Mouse (Mus musculus): ENCODE measurements around the gene Pxylp1.

Pxylp1 gene

DNA sequence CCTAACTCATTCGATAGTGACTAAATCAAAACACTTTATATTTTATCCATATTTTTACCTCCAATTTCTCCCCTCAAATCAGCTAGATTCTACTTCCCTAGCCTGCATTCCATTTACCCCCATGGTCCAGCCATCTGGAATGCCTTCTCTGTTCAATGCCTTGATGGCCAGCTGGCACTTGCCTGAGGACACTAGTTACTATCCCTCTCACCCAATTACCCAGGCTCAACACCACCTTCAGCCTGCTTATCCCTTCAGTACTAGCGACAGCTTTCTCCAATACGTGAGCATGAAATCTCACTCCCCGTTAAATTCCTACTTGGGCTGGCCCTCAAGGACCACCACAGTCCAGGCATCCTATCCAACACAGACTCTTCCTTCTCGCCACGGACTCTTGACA, 2.2 kb downstream of the Pxylp1 start:
- DNase-seq = peak; percentile 66 to 79

DNA sequence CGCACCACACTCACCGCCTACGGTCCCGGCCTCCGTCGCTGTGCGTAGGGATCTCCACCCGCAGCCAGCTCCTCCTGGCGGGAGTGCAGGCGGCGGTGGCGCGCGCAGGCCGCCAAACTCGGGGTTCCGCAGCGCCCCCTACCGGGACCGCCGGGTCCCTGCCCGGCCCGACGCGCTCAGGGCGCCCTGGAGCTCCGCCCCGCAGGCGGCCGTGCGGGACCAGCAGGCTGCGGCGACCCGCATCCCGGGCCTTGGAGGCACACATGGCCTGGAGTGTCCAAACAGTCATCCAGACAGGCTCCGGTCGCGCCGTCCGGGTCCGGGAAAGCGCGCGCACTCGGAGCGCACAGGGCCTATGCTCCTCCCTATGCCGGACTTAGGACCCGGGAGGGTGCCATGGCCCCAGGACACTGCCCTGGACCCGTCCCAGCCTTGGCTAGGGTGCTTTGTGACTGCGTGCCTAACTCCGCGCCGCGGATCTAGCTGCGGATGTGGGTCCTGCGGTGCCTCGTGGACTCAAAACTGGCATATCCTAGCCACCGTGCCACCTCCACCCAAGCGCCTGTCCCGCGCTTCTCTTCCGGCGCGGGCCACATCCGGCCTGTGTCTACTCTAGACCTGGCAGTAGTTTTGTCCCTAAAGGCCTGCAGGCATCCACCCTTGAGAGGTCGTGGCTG, 3.0 kb downstream of the Pxylp1 start:
- DNase-seq = peak; percentile 83 to 94

DNA sequence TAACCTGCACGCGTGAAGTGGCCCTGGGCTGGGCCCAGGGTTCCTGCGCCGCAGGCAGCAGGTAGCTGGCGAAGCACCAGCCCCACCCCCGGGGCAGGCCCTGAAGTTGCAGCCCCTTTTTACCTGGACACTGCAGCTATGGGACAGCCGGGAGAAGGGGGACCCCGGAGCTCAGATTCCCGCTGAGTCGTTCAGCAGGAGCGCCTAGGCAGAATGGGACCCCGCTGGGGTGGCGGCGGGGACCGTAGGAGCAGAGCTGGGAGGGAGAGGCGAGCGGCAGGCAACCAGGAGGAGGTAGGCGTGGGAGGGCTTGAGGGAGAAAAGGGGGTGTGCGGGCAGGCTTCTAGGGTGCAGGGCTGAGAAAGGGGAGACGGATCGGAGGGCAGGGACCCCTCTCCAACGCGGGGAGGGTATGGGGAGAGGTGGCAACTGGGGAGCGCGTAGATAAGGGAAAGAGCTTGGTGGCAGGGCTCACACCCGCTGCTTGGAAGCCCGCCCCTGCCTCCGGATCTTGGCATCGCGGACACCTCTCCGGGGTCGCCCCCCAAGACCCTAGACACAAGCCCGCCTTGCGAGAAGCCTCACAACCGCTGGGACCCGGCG, 3.6 kb downstream of the Pxylp1 start:
- peak; percentile 64 to 79 for DNase-seq

DNA sequence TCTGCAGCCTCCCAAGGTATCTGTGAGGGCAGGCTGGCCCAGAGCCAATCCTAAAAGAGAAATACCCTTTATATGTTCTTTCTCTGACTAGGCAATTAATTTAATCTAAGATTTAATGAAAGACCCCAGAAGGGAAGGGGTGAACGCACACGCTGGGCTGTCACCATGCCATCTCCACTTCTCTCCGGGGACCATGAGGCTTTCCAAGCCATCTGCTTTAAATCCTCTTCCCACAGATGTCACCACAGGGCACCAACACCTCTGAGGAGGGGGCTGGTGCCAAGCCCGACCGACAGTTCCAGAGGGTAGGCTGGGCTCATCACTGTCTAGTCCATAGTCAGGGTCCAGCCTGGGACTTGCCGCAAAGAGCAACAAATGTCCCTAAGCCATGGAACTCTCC, 4.5 kb downstream of the Pxylp1 start:
- peak; percentile 65 to 72 for DNase-seq

DNA sequence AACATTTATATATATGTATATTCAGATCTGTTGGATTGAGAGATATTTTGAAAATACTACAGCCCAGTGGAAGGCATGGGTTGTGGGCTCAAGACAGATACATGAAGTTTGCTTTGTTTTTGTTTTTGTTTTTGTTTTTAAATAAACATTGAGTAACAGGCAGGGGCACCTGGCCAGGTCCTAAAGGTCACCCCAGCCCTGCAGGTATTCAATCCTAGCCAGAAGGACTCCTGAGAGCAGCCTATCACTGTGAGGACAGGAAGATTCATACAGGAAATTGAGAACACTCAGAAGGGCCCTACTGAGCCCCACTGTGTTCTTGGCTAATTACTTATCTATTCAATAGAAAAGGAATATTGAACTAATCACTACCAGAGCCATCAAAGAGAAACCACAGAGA, 5.0 kb downstream of the Pxylp1 start:
- DNase-seq = peak; percentile 48 to 56

DNA sequence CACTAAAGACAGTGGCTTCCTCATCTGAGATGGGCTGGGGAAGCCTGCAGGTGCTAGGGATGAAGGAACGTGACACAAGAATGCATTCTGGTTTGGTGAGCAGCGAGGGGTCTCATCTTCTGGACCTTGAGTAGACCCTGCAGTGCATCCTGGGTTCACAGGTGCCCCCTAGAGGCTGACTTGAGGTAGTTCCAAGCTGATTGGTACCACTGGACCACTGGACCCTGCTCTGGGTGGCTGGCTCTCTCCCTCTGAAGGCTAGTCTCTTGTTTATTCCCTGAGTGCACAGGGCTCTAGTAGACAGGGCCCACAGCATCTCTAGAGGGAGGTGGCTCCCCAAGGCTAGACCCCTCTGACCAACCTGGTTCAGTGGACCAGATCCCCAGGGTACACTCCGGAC, 6.7 kb downstream of the Pxylp1 start:
- peak; percentile 66 to 70 for DNase-seq

DNA sequence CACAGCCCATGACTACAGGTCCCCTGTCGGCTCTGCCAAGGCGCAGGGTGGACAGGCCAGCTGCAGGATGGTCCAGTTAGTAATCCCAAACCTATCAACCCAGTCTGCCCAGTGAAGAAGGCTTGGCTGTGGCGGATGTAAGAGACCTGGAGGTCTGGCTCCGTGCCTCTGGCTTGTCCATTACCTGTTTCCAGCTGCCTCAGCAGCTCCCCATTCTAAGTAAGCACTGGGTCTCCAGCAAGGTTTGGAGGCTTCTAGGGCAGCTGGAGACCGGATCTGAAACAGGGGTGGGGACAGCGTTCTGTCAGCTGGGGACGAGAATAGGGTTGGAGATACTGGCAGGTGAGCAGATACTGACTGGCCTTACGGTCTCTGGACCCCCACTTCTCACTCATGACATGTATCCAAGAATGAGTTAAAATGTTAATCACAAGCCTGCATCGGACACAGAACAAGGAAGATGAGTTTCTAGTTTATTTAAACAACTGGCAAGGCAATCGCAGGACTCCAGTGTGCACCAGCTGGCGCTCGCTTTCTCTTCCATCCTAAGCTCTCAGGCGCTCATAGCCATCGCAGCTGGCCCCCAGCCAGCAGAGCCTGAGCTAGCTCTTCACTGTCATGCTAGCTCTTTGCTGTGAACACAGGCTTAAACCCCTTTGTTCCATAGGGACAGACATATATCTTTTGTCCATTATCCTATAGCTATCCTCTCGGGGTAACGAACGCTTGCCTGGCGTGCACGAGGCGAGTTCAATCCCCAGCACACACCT, 9.8 kb downstream of the Pxylp1 start:
- peak; percentile 65 to 76 for DNase-seq

DNA sequence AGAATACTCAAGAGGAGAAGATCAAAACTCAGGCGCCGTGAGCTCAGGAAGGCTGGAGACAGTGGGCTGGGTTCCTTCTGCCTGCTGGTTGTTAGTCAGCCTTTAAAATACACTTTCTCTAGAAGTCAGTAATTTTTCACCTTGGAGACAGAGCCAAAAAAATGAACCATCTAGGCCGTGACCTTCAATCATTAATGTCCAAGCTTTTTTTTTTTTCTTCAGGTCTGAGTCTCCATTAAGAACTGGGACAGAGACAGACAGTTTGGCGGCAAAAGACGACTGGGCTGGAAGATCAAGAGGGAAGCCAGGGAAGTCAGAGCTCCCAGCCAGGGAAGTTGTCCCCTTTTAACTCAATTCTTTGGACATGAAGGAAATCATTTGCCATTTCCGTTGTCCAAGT, 10.6 kb downstream of the Pxylp1 start:
- peak in 1 of 2 experiments; percentile 23 for DNase-seq

DNA sequence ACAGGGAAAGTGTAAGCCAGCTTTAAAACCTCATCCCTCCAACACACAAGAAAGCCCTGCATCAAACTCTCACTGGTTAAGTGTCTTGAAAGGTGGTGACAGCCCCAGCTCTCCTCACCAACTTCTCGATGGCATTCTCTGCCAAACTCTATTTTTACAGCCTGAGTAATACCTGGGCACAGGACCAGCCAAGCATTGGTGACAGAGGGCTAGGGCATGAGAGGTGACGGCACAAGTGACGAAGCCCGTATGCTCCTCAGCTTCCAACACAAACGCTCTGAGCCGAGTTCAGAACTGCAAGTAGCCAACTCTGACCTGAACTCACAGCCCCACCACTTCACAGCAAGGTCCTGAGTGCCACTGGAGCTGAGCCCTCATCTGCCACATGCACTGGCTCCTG, 13.4 kb downstream of the Pxylp1 start:
- DNase-seq = peak; percentile 90 to 94

DNA sequence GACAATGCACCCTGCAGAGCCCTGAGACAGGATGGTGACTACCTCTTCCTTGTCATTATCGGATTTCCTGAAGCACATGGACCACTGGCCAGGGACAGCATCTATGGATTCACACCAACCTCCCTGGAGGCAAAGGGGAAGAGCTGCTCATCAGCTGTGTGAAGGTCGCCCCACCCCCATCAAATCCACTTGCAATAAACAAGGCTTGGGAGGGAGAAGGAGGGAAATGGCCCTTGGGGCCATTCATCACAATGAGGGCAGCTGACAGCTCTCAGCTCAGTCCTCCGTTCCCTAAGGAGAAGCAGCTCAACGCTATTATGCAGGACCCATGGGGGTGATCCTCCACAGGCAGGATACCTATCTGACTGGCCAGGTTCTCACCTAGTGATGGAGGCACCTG, 14.0 kb downstream of the Pxylp1 start:
- peak; percentile 41 to 64 for DNase-seq

DNA sequence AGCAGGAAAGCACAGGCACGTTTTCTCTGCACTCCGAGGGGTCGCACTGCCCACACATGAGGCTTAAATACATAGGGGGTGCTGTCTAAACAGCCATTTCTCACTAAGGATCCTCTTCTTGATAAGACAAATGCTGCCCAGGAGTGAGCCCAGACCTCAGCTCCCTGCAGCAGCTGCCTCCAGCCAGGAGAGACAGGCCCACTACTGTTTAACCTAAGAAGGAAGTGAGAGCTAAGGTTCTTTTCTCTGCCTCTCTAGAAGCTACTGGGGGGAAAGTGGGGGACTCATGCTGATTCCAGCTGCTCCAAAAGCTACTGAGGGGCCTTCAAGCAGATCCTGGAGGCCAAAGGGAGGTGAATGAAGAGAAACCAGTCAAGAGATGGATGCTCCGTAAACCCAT, 16.8 kb downstream of the Pxylp1 start:
- DNase-seq = peak; percentile 9 to 15

DNA sequence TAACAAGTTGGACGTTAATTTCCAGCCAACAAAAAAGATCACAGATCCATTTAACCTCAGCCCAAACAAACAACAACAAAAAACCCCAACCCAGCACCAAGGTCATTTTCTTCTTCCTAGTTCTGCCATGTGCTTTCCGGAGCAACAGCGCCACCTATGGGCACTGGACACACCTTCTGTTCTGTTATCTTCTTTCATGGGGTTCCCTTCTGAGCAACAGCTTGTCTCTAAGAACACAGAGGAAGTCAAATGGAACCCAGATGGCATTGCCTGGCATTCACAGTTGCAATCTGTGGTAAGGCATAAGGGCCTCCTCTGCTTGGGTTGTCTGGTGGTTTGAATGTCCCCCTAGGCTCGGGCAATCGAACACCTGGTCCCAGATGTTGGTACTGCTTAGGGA, 19.4 kb downstream of the Pxylp1 start:
- peak; percentile 91 to 92 for DNase-seq

DNA sequence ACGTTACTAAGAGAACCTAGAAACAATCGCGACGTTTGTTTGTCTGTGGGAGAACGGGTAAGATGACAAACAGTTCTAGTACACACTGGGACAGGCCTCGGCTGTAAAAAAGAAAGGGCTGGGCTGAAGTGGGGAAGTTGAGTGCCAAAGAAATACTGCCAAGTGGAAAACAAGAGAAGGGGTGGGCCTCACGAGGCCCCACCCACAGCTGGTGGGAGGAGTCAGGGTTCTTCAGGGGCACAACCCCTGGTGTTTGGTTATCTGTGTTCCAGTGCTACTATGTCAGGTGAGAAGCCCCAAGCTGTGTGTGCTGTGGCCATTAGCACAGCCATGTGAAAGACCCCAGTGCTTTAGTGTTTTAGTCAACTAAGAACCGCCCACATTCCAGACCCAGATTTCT, 22.4 kb downstream of the Pxylp1 start:
- no peak for DNase-seq

DNA sequence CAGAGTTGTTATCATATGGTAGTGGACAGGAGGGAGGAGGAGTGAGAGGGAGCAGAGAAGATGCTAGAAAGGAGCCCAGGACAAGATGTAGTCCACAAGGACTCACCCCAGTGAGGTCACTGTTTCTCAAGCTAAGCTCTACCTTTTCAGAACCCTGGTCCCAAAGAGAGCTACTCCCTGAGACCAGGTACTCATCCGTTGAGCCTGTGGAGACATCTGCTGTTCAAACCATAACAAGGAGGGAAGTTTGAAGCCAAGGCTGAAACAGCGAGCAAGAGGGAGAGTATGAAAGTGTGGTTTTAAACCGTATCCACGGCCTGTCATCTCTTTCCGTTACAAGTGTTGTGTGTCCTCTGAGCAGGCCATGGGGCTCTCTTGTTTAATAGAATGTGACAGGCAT, 22.9 kb downstream of the Pxylp1 start:
- DNase-seq = no peak

DNA sequence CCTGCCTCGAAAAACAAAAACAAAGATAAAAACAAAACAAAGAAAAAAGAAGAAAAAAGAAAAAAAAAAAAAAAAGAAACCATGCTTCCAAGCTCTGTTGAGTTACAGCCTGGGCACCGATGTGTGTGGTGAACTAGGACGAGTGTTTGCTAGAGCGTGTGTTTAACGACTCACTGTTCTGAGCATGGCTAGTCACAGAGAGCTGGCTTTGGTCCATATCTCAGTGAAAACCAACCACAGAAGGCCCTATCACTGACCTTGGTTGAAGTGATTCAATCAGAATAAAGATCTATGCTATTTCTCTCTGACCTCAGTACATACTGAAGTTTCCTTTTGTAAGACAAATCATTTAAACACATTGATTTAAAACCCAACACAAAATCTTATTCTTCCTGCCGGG, 23.9 kb downstream of the Pxylp1 start:
- DNase-seq = no peak

DNA sequence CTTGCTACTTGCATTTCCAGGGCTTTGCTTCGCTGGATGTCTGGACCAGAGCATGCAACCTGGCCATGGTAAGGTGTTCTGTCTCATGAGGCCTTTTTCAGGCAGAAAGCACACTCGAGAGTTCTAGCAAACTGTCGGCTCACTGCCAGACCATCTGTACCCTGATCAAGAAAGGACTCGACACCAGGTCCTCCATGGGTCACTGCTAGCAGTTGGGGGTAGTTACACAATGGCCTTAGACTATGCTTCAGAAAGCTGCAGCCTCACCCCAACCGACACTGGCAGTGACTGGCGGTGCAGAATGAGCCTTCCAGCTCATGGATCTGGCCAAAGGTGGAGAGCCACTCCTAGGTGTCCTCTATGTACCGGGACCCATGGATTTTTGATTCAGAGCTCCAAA, 25.3 kb downstream of the Pxylp1 start:
- DNase-seq = peak; percentile 77 to 79

DNA sequence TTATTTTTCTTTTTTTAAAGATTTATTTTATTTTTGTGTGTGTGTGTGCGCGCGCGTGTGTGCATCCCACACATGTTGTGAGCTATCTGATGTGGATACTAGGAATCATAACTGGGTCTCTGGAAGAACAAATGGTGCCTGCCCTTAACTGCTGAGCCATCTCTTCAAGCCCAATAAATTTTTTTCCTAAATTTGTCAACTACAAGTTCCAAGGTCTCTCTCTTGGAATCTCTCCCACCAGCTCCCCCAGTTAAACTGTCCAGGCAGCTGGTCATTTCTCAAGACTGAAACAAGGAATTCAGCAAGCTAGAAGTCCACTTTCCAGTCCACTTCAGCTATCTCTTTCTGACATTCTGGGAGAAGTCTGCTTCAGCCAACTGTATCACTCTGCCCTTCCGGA, 26.3 kb downstream of the Pxylp1 start:
- DNase-seq = no peak

DNA sequence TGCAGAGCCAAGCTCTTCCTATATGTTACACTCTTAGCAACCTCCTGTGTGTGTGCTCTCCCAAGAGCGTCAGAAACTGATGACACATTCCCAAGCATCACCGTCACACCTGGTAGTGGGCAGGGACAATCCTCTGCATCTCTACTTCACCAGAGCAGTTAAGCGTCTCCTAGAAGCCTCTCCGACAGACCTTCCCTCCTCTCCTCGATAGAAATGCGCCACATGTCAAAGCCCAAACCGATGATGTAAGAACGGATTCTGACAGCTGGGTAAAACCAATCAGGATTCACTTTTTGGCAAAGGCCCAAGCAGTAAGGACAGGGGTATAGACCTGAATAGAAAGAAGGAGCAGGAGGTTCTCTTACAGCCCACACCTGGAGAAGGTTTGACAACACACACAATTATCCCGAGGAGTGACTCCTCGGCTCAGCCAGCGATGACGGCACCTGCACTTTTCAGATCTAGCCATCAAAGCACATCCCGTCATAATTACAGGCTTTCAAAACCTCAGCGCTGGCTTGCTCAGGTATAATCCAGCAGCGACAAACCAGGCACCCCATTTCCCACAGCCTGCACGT, 26.9 kb downstream of the Pxylp1 start:
- DNase-seq = no peak

DNA sequence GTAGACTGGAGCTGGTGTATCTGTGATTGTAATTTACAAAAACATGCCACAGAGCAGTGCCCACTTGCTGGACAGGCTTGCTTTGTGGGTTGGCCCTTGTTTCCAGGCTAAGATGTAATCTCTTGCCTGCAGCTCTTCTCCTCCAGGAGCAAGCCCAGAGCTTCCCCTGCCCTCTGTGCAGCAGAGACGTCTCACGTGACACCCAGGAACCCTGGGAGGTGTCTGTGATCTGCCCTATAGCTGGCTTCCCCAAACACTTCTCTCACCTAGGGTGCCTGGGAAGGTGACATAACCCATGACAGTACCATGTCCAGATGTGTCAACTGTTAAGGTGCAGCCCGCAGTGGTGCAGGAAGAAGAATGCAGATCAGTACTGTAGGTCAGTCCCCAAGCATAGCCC, 28.9 kb downstream of the Pxylp1 start:
- DNase-seq = no peak

DNA sequence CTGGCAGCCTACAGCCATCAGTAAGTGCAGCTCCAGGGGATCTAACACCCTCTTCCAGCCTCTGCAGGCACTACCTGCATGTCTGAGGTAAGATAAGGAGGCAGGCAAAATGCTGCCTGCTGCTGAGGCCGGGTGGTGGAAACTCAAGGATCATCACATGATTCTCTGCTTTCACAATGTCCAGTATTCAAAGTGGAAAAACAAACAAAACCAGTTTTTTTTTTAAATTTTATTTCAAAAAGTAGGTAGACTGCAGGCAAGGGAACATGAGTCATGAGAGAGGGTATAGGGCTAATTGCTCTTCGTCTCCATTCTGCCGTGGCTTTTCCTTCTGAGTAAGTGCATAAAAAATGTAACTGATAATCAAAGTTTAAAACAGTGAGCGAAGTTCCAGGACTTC, 29.6 kb downstream of the Pxylp1 start:
- no peak for DNase-seq

DNA sequence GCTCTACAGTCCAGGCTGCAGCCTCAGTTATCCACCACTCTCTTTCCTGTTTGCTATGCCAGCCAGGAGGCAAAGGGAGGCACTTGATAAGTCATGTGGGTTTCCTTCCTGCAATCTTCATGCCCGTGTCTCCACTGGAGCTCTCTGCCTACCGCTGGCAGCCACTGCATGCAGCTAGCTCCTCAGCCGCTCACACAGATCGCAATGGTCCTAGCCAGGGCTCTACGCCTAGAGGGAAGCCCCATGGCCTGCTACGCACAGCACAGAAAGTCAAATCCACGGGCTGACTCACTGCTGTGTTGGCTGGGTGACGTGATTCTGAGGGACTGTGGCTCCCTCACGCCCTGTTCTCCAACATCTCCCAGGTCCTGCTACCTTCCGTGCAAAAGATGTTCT, 31.4 kb downstream of the Pxylp1 start:
- DNase-seq = peak in 1 of 2 experiments; percentile 52

DNA sequence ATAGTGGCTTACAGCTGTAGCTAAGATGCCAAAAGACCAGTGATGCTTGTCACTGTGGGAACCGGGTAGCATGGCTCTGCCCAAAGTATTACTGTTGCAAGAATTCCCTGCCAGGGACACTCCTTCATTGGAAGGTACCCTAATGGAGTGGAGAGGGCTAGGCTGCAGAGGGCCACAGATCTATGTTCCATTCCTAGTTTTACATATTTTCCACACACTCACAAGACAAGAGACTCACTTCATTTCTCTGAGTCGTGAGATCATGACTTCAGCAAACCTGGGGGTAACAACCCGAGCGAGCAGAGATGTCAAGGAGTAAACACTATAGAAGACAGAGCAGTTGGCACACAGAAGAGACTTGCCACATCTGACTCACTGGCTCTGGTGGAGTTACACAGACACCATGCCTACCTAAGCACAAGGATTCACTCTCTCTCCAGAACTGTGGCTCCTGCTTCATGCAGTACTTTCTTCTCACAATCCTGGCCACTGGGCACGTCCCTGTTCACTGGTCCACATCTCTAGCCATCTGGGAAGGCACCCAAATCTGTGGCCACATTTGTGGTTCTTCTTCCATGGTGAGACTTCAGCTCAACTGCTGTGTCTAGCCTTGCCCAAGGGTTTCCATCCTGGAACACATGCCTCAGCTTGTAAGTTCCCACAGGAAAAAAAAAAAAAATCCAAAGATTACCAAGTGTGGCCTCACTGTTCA, 31.9 kb downstream of the Pxylp1 start:
- DNase-seq = no peak

DNA sequence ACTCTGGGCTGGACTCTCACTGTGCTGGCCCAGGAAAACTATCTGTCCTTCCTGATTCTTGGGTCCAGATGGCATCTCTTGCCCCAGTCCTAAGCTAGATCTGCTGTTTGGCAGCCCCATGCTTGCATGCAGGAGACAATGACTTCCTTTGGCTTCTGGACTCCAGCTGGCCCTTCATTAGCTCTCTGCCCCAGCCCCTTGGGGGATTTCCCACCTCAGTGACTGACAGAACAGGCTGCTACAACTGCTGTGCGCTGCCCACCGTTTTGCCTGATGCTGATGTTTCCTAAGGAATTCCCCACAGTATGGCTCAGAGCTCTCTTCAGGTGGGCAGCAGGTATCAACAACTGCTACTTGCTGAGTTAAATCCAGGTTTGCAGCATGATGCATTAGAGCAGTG, 33.4 kb downstream of the Pxylp1 start:
- DNase-seq = peak in 1 of 2 experiments; percentile 47

All from cerebellum, adult 18-20 months (tissue).